Mouse (Mus musculus): Measurements from ENCODE around the gene 1700015F17Rik. TPM values are rescaled to one million over a fixed set of nuclear protein-coding genes. Genes with fewer than 3 reads are reported as not detected.

1700015F17Rik gene
- total RNA-seq (2014; fragmentation: Nextera tagmentation) (not detected in 2 replicates), total RNA-seq (2017) (not detected in 2 replicates)

DNA sequence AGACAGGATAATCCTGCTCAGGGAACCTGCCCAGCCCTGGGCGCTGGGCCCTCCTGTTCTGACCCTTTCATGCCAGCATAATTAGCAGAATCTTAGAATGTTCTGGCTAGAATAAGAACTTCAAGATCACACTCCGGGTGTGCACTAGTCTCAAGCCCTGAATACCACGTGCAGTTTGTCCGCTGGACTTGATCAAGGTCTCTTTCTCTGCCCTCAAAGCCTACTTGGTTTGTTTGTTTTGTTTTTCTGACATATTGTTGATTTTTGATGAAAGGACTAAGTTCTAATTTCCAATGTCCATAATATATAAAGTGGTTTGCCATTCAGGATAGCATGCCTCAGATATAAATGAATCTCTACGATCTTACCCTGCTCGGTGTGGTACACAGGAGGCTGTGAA lies at the start of gene 1700015F17Rik:
Gene 1700015F17Rik, minus strand, starts transcription at position 101 of the 400 bp plus-strand sequence.
- ATAC-seq (replicated peaks; ENCODE audit: low FRiP score, low TSS enrichment, poor library complexity, severe bottlenecking) = no peak

DNA sequence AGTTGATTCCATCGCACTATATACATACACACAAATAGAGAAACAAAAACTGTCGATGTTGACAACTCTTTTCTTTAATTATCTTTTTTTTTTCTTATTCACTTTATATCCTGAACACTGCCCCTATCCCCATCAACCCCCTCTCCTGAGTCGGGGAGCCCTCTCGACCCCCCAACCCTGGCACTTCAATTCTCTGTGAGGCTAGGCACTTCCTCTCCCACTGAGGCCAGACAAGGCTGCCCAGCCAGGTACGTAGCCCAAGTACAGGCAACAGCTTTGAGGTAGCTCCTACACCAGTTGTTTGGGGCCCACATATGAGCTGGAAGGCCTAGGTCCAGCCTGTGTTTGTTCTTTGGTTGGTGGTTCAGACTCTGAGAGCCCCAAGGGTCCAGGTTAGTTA lies 36.5 kb upstream of the 1700015F17Rik start:
- ATAC-seq (replicated peaks; ENCODE audit: low FRiP score, low TSS enrichment, poor library complexity, severe bottlenecking) = no peak

DNA sequence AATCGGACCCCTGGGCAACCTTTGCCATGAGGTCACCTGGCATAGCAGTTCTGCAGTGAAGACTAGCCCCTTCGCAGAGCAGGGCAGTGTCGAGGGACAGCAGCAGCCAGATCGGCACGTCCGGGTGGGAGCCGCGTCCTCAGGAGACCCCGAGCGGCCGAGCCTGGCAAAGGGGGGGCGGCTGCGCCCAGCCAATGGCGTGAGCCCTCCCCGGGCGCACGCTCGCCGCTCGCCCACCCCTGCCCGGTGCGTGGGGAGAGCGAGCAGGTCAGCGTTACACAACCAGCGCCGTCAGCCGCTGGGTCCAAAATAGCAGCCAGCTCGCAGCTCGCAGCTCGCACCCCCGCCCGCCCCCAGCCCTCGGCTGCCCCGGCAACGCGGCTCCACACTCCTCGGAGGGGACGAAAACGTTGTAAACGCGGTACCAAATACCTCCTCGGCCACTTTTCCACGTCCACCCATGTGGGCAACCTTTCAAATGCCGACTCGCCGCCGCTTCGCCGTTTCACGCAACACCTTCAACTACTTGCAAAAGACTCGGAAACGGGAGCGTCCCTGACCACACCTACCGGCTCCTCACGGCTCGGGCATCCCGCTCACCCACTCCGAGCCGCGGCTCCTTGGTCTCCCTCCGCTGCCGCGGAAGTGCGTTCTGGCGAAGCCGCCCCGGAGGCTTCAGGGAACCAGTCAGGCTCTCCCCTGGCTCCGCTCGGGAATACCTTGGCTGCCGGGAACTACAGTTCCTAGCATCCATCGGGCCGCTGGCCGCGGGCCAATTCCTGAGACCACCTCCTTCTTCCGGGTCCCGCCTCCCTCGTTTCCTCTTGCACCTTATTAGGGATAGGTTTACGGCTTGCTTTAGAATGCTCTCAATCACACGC lies 35.5 kb upstream of the 1700015F17Rik start, which contains the start of gene Cldn12:
Gene Cldn12, minus strand, starts transcription at position 763 of the 881 bp plus-strand sequence.
- ATAC-seq (replicated peaks; ENCODE audit: low FRiP score, low TSS enrichment, poor library complexity, severe bottlenecking) = peak; percentile 91

DNA sequence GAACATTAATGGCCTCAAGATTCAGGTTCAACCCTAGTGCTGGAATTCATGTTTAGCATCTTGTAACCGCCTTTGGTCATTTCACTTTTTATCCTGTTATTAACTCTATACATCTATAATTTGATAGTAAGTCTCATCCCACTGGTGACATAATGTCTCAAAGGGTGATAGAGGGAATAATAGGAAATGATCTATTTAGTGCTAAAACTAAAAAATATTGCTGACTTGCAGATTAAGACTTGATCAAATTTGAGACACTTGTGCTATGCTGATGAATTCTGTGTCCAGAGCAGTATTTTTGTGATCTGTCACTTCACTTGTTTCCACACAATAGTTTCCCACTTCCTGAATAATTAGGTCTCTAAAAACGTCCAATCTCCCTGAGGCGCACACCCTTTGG lies 32.5 kb upstream of the 1700015F17Rik start:
- ATAC-seq (replicated peaks; ENCODE audit: low FRiP score, low TSS enrichment, poor library complexity, severe bottlenecking) = no peak

DNA sequence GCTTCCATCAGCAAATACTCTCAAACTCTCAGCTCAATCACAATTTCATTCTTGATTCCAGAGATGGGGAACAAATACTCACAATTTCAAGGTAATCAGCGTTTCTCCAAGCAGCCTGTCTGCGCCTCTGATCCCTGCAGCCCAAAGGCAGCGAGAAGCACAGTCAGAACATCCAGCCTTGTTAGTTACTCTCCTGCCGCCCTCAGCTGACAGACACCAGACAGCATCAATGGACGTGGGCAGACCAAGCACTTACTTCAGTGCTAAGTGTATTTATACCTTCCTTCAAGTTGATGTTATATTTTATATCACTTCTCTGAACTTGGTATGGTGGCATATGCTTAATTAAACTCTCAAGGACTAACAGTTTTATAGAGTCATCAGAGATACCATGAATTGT lies 32.0 kb upstream of the 1700015F17Rik start:
- no peak for ATAC-seq (replicated peaks; ENCODE audit: low FRiP score, low TSS enrichment, poor library complexity, severe bottlenecking)

DNA sequence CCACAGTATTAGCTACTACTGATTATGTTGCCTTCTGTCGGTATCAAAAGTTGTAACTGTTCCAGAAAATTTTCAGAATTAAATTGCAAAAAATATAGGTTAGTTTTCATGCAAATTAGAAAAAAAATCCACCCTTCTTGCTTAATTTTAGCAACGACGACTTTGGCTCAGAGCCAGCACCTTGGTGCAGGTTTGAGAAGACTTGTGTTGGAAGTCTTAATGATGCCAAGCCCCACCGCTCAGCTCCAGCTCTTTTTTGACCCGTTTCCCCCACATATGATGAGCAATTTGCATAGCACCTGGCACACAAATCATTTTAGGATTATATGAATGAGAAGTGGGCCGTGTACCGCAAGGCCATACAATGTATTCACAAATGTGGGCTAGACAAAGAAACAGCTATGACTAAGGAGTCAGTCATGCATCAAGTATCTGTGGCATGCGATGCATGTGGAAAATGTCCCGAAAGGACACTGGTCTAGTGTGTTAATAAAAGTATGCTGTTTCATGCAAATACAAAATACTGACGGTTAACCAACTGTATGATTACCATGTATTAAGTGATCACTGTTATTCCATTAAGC lies 31.5 kb upstream of the 1700015F17Rik start:
- ATAC-seq (replicated peaks; ENCODE audit: low FRiP score, low TSS enrichment, poor library complexity, severe bottlenecking) = no peak

DNA sequence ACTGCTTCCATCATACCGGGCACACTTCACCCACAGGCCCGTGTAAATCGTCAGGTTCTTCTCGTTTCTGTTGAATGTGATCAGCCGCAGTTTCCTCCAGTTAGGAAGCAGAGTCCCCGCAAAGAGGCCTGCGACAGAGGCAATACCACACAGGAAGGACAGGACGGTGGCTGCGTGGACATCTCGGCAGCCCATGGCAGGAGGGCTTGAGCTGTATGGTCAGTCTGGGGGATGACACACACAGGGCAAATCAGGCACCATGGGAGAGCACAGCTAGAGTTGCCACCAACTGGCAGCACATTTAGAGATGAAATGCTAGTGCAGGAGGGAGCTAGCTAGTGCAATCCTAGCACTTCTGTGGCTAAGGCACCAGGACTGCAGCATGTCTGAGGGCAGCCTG lies 29.3 kb upstream of the 1700015F17Rik start:
- peak; percentile 28; the same call in 1 of the 2 replicates for ATAC-seq (replicated peaks; ENCODE audit: low FRiP score, low TSS enrichment, poor library complexity, severe bottlenecking)

DNA sequence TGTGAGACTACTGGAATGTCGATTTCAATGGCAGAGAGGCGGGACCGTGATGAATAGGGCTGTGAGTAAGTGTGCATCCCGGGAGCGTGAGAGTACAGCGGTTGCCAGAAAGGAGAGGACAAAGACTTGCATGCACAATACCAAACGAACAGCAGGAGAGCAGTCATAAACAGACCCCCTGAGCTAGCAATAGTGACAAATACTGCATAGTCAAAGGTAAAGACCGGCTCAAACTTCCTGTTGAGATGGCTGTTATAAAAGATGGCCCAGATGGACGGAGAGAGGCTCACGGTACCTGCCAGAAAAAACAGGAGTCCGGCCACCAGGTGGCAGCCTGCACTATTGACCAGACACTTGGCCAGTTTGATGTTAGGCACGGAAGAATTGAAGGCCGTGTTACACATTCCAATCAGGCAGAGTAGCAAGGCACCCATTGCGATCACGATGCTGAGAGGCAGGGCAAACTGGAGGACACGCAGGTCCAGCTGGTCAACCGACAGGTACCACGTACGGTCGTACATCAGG lies 28.8 kb upstream of the 1700015F17Rik start:
- ATAC-seq (replicated peaks; ENCODE audit: low FRiP score, low TSS enrichment, poor library complexity, severe bottlenecking) = peak; percentile 88

DNA sequence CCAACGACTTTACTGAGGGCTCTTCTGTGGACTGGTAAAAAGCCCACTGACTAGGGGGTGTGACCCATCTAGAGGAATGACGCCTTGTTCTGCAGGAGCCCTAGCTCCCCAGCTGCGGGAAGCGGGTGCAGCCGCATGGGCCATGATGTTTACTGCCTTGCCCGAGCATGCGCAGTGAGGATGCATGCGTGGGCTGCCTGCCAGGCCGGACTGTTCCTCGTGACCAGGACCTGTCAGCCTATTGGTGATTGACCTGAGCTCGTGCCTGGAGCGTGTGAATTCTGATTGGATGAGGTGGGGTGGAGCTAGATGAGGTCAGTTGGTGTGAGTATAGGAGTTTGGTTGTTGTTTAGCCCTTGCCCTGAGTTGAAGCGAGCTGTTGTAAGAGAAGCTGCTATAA lies 25.5 kb upstream of the 1700015F17Rik start:
- ATAC-seq (replicated peaks; ENCODE audit: low FRiP score, low TSS enrichment, poor library complexity, severe bottlenecking) = no peak

DNA sequence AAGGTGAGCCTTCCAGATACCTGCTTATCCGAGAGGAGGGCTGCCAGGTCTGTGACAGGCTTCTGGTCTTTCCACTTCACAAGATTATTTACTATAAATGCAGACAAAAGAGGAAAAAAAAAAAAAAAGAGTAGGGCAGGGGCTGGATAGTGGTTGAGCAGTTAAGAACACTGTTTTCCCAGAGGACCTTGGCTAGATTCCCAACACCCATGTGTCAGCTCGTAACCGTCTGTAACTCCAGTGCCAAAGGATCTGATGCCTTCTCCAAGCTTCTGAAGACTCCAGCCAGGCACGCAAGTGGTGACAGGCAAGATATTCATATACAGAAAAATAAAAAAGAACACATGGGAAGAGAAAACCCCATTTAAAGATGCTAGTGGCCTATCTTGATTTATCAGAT lies 24.4 kb upstream of the 1700015F17Rik start:
- no peak for ATAC-seq (replicated peaks; ENCODE audit: low FRiP score, low TSS enrichment, poor library complexity, severe bottlenecking)

DNA sequence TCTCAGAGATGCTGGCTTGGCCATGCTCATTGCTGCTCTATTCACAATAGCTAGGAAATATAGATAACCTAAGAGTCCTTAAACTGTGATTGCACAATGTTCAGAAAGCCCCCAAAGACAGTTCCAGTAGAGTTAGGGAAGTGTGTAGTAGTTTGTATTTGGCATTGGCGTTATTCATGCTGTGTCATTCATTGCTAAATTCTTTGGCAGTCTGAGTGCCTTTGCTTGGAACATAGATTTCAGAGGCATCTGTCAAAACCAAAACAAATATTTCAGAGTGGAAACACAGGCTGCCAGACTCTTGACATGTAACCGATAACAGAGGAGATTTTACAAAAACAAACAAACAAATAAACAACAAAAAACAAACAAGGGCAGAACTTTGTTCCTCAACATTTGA lies 22.6 kb upstream of the 1700015F17Rik start:
- ATAC-seq (replicated peaks; ENCODE audit: low FRiP score, low TSS enrichment, poor library complexity, severe bottlenecking) = no peak

DNA sequence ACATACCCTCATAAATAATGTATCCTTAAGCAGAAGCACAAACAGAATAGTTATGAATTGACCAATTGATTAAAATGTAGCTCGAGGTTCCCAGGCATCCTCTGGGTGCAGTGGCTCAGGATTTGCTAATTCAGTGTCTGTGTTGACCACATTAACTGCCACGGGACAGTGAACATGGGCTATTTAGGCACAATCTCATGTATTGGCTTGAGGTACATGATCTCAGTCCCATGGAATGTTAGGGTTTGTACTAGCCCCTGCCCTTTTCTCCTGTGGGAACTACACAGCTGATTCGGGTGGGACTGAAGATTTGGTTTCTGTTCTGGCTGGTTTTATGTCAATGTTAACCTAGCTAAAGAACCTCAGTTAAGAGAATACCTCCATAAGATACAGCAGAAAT lies 17.4 kb upstream of the 1700015F17Rik start:
- no peak for ATAC-seq (replicated peaks; ENCODE audit: low FRiP score, low TSS enrichment, poor library complexity, severe bottlenecking)

DNA sequence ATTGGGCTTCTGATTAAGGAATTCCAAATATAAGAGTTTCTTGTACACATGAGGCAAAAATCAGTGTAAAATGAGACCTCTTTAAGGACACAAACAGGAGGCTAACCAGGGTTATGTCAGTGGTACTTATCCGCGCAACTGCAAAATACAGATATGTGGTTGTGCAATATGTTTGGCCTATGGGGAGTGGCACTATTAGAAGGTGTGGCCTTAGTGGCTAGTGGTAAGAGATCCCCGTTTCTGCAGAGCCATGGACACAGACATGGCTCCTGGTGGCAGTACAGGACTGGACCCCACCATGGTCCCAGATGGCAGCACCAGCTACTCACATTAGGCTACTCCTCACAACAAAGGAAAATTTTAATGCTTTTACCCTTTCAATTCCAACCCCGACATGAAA lies 16.1 kb upstream of the 1700015F17Rik start:
- ATAC-seq (replicated peaks; ENCODE audit: low FRiP score, low TSS enrichment, poor library complexity, severe bottlenecking) = no peak

DNA sequence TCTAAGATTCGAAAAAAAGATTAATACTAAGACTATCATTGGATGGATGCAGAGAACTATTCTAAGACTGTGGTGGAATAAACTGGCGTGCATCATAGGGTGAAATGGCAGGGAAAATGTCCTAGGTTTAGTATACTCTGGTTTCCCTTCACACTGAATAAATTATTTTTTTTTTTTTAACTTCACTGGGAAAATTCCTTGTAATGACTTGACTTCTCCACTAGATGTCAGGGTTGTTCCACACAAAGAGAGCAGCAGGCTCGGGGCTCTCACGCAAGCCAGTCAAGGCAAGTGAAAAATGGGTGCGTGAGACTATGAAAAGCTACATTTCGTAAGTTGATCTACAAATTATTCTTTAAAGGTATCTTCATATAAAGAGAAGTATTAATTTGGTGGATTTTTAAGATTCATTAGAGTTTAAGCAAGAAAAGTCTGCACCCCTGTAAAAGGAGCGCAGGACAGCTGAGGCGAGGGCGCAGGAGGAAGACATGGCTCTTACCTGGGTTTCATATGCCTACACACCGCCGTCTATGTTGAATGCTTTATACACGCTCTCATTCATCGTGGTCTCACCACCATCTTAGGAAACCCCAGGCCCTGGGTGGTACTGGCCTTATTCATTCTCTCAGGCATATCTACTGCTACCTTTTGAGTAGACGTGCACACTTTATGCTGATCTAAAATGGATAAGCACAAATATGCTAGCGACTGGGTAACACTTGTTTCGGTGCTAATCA lies 15.5 kb upstream of the 1700015F17Rik start:
- ATAC-seq (replicated peaks; ENCODE audit: low FRiP score, low TSS enrichment, poor library complexity, severe bottlenecking) = peak; percentile 68

DNA sequence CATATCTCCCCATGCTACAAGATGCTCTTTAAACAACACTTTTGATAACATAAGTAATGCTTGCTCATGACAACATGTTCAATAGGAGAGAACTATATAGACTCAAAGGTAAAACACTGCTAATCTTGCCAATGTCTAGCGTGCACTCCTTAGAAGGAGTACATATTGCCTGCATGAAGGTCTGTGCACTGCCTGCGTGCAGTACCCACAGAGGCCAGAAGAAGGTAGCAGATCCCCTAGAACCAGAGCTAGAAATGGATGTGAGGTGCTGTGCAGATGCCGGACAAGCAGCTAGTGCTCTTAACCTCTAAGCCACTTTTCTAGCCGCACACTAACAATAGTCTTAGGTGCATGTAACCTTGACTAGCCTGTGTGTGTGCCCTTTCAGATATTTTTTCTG lies 13.2 kb upstream of the 1700015F17Rik start:
- ATAC-seq (replicated peaks; ENCODE audit: low FRiP score, low TSS enrichment, poor library complexity, severe bottlenecking) = peak; percentile 56; the same call in 1 of the 2 replicates

DNA sequence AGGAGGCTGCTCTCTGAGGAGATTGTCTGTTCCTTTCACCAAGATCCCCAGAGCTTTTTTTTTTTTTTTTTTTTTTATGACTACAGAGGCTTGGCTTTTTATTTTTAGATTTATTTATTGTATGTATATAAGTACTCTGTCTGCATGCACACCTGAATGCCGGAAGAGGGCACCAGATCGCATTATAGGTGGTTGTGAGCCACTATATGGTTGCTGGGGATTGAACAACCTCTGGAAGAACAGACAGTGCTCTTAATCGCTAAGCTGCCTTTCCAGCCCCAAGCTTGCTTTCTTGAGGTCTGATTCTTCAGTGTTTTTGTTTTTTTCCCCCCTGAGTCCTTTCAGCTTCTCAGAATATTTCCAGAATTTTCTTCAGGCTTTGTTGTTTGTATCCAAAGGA lies 7.1 kb upstream of the 1700015F17Rik start:
- ATAC-seq (replicated peaks; ENCODE audit: low FRiP score, low TSS enrichment, poor library complexity, severe bottlenecking) = no peak

DNA sequence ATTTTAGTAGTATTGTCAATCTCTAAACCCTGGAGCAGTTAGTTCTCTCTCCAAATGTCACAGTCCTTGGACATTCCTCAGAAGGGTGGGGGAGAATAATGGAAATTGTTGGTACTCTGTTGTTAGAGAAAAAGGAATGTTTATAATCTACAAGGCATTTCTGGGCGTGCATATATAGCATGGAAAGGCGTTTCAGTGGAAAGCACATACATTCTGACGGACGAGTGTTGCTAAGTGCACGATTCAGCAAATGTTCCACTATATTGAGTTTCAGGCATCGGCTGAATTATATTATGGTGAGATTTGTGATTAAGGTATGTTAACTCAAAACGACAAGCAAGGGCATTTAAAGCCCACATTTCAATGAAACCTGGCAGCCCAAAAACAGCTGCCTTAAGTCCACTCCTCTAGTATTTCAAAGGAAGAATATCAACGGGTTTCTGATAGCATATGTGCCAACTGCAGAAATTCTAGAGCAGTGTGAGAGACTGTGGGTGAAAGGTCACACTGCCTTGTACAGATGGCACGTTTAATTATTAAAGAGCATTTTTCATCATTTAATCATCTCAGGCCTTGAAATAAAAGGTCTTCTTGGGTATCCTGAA lies 4.4 kb upstream of the 1700015F17Rik start:
- no peak for ATAC-seq (replicated peaks; ENCODE audit: low FRiP score, low TSS enrichment, poor library complexity, severe bottlenecking)

DNA sequence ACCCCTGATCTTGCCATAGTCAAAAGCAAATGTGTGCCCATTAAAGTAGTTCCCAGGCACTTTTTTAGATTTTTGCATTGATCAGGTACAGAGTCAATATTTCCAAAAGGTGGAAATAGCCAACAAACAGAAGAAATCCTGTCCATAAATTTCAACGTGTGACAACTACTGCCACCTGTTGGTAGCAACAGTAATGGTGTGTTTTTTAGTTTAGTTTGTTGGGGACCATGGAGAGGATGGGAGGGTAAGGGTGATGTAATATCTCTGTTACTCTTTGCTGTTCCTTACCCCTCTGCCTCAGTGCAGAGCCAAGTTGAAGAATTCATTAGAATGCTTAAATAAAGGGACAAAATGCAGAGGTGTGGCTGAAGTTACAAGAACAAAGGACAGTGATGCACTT lies 2.7 kb upstream of the 1700015F17Rik start:
- ATAC-seq (replicated peaks; ENCODE audit: low FRiP score, low TSS enrichment, poor library complexity, severe bottlenecking) = peak; percentile 55; the same call in 1 of the 2 replicates

DNA sequence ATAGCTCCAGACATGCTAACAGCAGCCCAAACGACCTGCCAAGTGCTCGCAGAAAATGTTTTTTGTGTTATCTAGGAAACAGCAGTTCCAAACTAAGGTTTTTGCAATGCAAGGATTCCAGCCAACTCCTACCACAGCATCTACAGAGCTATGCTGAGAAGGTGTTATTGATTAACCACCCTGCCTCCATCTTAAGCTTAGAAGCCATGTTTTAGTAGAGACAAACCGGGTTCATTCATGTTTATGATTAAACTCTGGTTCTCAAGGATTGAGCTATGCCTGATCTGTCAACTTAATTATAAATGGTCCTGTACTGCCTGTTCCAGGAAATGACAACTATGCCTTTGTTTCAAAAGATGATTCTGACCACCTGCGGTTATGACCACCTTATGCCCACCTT lies 2.8 kb downstream of the 1700015F17Rik start:
- no peak for ATAC-seq (replicated peaks; ENCODE audit: low FRiP score, low TSS enrichment, poor library complexity, severe bottlenecking)
